Mouse (Mus musculus) cerebellum, postnatal 14 days (tissue): ENCODE data around the gene Odc1.

ENCODE experiments used
- DNase-seq, 2 experiments: peaks; one replicate each; pipeline ENCODE4 v3.0.0; 2021; ENCODE audit warnings: mixed read lengths in 2 of 2

Gene Odc1

DNA sequence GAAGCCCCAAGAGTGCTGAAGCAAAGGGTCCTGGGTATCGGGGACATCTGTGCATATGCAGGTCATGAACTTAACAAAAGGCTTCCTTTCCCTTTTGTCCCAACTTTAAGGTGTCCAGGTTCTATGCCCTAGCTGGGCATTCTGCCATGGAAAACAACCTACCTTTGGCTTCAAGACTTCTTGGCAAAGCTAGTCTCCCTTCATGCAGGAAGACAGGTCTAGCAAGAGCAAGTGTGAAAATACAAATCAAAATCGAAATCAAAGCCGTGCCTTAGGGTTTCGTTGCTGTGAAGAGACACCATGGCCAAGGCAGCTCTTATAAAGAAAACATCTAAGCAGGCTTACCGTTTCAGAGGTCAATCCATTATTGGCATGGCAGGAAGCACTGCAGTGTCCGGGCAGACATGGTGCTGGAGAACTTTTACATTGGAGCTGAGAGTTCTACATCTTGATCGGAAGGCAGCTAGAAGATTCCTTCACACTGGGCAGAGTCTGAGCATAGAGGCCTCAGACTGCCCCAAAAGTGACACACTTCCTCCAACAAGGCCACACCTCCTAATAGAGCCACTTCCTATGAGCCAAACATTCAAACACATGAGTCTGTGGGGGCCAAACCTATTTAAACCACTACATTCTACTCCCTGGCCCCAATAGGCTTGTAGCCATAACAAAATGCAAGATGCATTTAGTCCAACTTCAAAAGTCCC is 44.5 kb downstream of the Odc1 start:
- no peak for DNase-seq

DNA sequence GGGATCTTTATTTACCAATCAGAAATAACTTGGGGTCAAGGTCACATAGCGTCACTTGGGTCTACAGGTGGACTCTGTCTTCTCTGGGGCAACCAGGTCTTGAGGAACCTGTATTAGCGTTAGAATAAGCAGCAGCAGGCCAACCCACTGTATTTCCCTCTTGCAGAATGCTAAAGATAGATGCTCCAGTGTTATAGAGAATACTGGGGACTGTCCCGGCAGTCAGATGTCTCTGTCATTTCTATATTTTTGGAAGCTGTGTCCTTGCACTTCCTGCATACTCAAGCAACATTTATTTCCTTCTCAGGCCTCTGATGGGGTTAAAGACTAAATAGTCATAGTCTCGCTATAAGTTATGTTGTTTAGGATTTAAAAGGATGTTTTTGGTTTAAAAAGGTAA is 46.7 kb downstream of the Odc1 start:
- DNase-seq = no peak

DNA sequence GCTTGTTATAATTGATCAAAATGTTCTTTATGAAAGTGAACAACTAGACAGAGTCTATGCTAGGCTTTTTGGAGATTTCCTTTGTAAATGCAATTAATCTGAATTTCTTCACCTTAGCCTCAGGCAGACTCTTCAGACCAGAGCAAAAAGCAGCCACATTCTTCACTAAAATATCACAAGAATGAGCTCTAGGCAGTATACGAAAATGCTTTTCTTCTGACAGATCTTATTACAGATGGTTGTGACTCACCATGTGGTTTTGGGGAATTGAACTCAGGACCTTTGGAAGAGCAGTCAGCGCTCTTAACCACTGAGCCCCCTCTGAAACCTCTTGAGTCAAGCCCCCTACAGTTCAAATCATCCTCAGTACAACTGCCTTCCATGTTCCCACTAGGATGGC is 49.4 kb downstream of the Odc1 start:
- no peak for DNase-seq

DNA sequence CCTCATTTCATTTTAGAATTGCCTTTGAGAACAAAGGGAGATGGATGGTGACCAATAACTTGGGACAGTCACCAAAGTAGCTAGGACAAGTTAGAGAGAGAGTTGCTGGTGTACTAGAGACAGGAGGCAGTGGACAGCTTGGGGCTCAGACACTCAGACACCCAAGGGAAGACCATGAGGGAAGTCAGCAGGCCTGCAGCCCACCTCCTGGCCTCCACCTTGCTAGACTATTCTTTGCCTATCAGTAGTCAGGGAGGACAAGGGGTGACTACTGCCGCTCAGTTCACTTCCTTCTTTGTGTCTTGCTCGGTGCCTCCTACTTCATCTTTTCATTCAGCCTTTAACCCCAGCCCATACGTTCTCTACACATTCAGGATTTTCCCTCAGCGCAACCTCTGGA is 50.1 kb downstream of the Odc1 start:
- DNase-seq = no peak

DNA sequence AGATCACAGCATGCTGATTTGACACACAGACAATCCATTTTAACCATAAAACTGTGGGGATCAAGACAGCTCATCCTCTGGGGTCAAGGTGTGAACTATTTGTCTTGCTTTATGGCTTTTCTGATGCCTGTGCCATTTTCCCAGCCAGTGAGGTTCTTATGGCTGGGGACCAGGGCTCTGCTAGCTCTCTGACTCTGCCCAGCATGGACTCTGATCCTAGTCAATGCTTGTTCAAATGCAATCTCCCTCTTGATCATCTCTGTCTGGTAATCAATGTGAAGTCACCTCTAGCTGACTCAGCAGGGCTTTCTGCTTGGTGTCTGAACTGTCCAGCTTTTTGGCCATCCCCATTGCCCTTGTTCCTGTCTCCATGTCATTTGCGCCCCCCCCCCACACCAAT is 50.6 kb downstream of the Odc1 start:
- DNase-seq = no peak
